Mouse (Mus musculus) gastrocnemius, adult 8-10 months (tissue): ENCODE results near the gene Arl5c. TPM values are rescaled to one million over a fixed set of nuclear protein-coding genes. Genes with fewer than 3 reads are reported as not detected.

Experiments
- DNase-seq, 2 experiments: peaks; one replicate each; pipeline ENCODE4 v3.0.0; 2022; ENCODE audit warnings: low spot score in 2 of 2
- total RNA-seq, 4 experiments: library from RNA; stranded (reverse); gene quantifications; 2 replicates each; pipeline ENCODE4 v1.2.4; 2022

The Arl5c gene
- total RNA-seq, 4 experiments from 2014 or later = 0.18 to 0.19 TPM; not detected in 2

DNA sequence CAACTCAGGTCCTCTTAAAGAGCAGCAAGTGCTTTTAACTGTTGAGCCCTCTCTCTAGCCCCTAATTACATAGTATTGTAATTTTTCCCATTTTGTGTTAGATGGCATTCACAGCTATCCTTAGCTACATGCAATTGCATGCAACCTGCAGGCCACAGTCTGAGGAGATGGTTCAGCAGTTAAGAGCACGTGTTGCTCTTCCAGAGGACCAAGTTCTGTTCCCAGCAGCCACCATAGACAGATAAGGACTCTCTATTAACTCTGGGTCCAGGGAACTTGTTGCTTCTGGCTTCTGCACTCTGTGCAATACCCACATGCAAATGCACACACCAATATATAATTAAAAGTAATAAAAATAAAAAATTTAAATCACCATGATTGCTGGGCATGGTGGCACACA is 710 bp upstream of the Arl5c start:
- no peak for DNase-seq

DNA sequence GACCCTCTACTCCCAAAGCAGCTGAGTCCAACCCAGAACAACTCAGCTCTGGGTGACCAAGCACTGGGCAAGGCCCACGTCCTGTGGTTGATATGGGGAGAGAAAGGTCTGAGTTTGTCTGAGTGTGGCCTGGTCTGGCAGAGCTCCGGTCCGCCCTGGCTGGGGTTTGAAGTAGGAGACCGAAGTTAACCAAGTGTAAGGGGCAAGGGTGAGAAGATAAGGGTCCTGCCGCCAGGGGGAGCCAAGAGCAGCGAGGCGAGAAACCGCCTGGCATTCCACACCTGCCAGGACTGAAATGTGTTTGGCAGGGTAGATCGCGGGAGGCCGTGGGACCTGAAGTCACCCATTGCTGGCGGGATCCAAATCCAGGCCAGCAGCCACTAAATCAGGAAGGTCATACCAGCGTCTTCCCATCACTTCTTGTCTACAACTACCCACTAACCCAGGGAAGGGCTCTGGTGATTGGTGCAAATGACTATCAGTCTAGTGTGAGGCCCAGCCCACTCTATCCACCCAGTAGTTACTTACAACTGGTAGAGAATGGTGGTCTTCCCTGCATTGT is 1.4 kb downstream of the Arl5c start:
- peak; percentile 55 to 71 for DNase-seq

DNA sequence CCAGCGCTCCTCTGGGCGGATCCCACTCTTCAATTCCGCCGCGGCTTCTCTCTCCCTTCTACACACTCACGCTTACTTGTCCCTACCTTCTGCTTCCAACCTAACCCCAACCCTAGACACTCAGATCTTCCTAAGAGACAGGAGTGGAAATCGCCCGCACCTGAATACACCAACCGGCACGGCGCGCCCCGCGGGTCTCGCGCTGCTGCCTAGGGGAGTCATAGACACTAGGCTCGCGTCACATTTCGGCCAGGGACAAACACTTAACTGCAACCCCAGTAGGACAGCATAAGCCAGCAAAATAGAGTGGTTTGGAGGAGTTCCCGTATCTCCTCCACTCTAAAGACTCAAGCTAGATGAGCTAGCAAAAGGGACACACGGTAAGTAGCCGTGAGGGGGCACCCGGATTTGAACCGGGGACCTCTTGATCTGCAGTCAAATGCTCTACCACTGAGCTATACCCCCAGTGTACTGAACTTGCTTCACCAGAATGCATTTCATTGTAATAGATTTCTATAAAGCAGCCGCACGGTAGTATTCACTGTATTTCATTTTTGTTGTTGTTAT is 7.4 kb downstream of the Arl5c start:
- DNase-seq = peak; percentile 83 to 85

DNA sequence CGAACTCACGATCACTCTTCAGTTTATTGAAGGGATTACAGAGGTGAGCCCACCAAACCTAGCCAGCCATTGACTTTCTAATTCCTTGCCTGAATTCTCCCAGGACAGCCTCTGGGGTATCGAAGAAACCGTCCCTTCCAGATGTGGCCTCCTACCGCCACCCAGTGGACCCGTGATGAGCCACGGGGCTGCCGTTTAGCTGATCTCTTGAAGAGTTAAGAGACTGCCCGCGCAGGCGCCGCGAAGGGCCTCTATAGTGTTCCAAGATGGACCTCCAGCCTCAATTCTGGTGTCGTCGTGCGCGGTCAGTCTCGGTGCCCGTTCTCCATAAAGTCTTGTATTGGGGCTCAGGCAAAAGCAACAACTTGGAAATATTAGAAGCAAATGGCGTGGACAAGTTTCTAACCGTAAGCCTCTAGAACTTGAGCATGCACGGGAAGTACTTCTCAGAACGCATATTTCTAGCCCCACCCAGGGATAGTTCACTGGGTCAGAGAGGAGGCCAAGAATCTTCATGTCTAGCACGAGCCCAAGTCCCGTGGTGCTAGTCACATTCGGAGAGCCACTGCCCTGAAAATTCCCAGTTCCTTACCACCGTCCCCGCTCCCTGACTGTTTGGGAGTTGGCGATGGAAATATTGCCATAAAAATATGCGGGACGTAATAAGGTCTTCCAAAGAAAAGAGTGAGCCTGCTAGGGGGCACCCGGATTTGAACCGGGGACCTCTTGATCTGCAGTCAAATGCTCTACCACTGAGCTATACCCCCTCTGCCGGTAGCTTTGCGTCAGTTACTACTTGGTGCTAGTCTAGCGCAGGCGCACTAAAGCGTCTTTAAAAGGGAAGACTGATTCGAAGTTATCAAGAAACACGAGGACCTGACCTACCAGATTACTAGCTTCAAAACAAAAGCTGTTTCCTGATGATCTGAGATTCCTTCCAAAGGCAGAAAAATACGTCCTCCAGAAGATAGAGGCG is 8.1 kb downstream of the Arl5c start:
- DNase-seq = peak; percentile 93 to 94

DNA sequence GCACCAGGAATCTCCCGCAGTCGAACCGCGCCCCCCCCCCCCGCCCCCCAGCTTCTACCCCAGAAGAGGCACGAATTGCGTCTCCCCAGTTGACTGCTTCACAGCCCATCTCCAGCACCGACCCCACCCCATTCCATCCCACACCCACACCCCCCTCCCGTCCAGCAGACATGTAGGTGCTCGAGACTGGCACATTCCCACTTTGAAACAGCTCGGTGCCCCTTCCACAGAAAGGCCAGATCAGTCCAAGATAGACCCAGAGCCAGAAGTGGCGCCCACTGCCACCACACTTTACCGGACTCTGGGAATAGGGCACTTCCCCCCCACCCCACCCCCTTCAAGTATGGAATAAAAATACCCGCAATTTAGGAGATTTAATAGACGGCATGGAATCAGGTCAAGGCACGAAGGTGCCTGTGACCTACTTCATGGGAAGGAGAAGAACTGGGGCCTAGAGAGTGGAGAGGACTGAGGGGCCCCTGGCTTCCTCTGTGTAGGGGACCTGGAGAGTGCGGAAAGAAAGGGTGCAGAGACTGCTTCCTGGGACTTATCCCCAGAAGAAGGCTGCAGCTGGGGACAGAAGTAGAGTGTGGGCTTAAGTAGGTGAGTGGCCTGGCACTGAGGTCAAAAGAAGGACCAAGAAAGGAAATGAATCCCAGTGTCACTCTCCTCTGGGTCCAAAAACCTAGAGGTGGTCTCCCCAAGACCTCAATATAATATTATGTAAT is 9.1 kb downstream of the Arl5c start:
- DNase-seq = no peak

DNA sequence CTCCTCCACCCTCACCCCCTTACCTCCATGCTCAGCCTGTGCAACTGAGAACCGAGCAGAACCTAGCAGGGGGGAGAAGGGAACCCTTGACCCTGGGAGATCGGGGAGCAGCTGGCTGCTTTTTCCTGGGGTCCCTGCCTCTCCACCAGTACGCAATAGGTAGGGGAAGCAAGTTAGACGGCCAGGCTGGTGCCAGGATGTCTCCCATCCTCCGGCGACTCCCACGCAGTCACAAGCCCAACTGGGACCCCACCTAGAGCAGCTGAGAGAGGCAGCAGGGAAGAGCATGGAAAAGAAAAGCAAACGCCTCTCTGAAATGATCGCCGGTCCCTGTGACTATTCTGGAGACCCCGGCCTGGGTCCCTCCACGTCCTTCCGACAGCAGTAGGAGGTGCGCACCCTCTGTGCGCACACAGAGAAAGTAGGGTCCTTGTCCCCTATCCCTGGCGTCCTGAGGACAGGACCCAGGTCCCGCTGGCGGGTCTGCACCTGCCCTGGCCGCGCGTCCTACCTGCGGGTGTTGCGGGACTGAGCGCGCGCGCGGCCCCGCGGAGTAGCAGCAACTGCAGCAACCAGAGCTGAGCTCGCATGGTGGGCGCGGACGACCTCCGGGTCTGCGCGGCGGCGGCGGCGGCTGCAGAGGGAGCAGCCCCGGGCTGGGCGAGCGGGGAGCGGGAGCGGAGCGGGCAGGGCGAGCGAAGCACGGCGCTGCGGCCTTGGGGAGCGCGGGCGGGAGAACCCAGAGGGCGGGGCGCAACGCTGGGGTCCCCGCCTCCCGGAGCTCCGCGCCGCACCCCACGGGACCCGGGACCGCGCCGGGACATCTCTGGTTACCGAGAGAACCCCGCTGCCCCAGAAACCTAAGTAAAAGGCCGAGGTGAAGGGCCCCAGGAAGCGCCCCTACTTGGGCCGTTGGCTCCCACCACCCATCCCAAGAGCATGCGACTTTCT is 10.0 kb downstream of the Arl5c start, which contains the start of gene Plxdc1:
Plxdc1 (minus strand) TSS at position 718 of the 951 bp plus-strand sequence.
- no peak for DNase-seq

DNA sequence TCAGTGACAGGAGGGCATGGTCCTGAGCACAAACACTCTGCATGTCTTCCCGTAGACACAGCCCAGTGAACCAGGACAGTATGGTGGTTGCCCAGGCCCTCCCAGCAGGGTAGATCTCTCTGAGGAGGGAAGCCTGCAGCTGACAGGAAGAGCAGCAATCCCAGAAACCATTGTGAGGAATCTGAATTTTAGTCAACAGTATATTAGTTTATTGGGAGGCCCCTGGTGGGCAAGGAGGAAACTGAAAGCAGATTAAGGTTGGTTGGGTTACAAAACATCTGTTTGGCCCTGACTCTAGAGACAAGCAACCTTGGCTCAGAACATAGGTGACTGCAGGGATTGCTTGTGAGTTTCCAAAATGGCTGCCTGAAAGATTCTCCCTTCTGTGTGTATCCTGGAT is 12.0 kb downstream of the Arl5c start:
- no peak for DNase-seq

DNA sequence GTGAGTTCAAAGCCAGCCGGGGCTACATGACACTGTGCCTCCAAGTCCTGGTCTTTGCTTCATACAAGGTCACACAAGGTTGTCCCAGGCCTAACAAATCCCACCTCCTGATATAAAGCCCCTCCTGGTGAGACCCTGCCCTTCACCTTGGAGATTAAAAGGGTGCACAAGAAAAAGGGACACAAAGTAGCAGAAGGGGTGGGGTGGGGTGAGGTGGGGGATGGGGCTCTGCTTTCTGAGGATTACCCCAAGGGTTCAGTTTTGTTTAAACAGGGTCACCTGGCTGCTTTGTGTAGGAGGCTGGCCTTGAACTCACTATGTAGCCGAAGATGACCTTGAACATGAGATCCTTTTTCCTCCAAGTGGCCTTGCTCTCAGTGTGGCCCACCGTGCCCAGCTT is 12.5 kb downstream of the Arl5c start:
- DNase-seq = no peak

DNA sequence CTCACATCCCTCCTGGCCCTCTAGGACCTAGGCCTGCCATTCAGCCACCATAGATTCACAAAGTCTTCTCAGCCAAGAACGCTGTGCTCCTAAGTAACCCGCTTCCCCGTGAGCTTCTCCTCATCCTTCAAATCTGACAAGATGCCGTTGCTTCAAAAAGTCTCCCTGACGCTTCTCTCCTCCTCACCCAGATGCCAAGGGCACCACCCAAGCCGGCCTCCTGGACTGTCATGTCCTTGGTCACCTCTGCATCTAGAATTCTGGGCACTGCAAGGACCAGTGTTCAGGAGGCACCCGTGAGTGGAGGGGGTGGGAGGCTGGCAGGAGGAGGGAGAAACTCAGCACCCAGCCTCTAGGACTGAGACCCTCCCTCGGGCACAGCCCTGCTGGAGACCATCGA is 13.3 kb downstream of the Arl5c start:
- DNase-seq = no peak

DNA sequence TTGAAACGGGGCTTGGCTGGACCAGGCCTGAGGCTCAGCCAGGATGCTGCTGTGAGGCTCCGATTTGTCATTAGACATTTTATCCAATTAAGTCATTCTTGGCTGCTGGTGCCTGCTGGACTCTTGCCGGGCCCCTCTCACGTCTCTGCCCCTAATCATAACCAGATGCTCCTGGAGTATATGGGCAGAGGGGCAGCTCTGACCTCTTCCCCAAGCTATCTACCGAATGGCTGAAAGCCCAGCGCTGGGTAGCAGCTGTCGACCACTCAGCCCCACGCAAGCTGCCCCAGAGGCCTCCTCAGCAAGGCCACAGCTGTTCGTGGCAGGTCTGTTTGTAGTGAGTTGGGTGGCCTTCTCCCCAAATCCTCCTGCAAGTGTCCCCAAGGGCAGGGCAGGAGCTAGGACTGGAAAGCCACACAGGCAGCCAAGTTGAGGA is 15.4 kb downstream of the Arl5c start:
- peak; percentile 70 to 72 for DNase-seq

DNA sequence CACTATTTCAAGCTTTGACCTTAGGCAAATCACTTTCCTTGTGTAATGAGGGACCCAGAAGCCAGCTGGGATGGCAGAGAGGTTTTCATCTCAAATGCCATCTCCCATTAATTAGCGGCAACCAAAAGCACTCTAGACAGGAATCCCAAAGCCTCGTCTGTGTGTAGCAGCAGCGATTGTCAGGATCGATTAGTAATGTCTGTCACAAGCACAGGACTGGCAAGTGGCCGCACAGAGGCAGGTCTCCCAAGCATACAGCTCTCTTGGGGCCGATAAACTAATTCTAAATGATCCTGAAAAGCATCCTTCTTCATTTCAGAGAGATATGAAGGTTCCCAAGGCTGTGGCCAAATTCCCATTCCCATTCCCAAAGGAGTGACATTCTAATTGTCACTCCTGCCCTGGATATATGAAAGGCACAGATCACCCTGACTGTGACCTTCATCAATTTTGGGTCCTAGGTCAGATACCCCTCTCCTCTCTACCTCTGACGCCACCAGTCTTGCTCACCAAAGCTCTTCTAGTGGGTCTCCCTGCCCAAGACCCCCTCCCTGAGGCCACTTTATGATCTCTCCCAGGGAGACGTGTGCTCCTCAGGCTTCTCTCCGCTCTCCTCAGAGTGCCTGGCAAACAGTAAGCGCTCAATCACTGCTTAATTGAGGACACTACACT is 16.0 kb downstream of the Arl5c start:
- no peak for DNase-seq

DNA sequence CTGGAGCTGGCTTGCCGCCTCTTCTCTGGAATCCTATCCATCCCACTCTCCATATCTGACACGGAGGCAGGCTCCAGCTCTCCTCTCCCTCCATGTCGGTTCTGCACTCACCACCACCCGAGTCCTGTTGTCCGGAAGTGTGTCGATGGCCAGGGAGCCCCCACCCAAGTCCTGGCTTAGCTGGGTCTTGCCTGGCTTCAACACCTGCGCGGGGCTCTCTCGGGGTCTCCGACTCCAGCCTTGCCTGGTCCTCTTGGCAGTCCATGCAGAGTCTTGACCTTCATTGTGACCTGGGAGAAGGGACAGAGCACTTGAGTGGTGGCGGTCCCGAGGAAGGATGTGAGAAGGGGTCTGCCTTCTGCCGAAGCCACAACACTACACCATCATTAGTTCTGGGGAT is 17.6 kb downstream of the Arl5c start:
- no peak for DNase-seq

DNA sequence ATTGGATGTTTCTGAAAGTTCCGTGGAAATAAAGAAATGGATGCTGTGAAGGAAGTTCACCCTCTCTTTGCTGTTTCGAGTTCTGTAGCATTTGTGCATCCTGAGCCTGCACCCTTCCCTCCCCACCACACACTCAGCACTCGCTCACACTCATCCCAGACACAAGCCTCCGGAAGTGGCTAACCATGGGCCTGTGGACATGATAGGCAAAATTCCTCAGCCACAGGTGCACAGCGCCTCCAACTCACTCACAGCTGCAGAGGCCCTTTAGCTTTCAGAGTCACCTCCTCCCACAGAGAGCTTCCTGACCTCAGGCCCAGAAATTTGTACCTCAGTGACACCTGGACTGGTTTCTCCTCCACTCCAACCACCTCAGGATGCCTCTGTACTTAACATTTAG is 18.2 kb downstream of the Arl5c start:
- DNase-seq = no peak

DNA sequence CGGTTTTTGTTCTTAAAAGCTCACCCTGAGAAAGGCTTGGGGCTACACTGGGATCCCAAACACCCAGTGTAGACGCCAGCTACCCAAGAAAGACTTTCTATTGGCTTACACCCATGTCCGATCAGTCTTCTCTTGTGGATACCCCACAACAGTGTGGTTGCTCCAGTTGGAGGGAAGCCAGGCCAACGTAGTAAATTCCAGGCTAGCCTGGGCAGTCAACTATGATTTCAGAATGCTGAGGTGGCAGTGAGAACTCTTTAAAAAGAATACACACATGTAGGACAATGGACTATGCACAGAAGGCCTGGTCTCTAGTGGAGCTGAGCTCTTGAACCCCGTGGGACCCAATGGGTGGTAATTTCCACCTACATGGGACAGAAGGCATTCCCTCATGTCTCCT is 21.2 kb downstream of the Arl5c start:
- DNase-seq = no peak

DNA sequence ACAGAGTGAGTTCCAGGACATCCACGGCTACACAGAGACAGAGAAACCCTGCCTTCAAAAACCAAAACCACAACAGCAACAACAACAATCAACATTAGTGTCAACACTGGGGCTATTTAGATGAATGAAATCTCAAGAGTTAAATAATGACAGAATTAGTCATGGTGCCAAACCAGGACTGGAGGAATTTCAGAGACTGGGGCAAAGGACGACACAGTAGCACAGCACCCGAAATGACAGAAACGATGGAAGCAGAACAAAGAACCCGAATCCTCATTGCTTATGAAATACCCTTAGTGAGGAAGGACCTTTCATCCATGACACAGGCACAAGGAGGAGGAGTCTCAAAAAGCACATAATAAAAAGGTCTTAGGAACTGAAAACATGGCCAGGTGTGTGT is 21.8 kb downstream of the Arl5c start:
- DNase-seq = no peak

DNA sequence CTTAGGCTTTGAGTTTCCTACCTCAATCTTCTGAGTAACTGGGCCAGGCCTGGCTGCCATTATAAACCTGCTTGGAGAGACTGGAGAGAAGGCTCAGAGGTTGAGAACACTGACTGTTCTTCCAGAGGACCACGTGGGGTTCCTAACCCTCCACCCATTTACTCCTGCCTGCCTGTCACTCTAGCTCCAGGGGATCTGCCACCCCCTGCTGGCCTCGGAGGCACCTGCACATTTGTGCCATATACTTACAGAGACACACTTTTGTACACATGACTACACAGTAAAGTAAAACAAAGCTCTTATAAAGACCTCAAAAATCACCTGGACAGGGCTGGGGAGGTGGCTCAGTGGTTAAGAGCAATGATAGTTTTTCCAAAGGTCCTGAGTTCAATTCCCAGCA is 23.5 kb downstream of the Arl5c start:
- DNase-seq = no peak

DNA sequence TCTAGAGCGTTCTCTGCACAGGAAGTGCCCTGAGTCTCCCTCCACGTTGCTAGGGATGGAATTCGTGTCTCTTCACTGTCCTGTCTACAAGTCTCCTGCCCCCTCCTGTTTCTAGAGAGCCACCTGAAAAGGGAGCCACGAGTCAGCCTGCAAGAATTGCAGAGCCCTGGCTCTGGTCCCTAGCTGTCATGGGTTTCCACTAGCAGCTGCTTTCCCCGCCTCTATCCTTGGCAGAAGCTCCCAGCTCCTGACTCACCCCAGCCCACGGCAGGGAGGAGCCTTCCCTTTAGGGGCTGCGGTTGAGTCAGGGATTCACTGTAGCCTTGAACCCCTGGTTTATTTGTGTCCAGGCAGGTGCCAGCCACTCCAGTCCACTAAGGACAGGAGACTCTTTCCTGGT is 24.7 kb downstream of the Arl5c start:
- peak; percentile 77 to 87 for DNase-seq

DNA sequence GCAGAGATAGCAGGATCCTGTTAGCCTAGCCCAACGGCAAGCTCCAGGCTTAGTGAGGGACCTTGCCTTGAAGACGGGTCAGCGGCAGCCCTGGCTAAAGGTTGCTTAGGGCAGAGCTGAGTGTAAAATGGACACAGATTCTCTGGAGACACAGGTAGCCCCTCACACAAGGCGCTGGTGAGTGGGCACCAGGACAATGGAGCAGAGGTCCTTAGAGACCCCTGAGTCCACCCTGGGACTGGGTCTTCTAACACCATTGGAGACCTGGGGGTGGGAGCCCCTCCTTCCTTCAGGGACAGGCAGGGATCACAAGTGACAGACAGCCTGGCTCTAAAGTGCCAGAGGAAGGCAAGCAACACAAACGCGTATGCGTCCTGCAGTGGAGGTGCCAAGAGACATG is 25.2 kb downstream of the Arl5c start:
- DNase-seq = no peak

DNA sequence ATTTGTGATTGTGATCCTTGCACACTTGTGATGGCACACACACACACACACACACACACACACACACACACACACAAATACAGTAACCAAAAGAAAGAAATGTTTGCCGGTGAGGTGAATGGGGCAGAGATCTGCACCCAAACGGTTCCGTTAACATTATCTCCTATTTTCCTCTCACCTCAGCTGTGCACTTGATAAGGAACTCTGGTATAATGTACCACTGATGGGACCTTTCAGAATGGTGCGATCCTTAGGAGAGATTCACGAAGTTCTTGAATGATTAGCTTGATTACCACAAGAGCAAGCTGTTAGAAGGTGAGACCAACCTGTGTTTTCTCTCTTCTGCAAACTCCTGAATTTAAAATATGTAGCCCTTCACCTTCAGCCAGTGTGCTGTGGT is 27.6 kb downstream of the Arl5c start:
- DNase-seq = no peak

DNA sequence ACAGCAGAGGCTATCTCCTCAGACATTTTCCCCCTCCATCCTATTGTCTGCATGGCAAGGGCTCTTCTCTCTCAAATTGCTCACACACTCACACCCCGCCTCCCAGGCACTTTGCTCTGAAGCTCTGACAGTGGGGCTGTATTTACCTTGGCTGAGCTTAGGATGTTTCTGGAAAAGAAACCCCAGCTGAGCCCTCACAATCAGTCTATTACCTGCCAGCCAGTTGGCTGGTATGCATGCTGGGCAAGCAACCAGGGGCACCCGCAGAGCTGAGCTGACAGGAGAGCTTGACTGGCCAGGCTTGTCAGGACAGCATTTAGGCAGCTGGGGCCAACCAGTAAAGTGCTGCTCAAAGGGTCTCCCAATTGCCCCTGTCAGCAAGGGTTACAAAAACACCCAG is 28.9 kb downstream of the Arl5c start:
- DNase-seq = no peak
